Mouse (Mus musculus): Measurements from ENCODE around the gene Ddx11. TPM values are rescaled to one million over a fixed set of nuclear protein-coding genes. Genes with fewer than 3 reads are reported as not detected.

Ddx11 gene
- total and polyA plus RNA-seq, 3 experiments = 8.9 to 28.1 (median 22.9) TPM

- Histone ChIP-seq H3K9me3 (replicated peaks) (no peaks in the 10 kb centered on the region), H3K27me3 (ENCODE audit: insufficient read depth, low read length) (no peaks in the 10 kb centered on the region), H3K4me1 (ENCODE audit: insufficient read depth, low read depth, low read length) (peaks cover 4% of the 10 kb centered on the region; the same call in 1 of the 2 replicates), H3K4me3 (ENCODE audit: low read depth, low read length) (no peak overlapping the region), H3K36me3 (replicated peaks) (peaks cover 73% of the 10 kb centered on the region)
- ATAC-seq (ENCODE audit: extremely low read depth, insufficient number of reproducible peaks, low FRiP score, poor library complexity, severe bottlenecking) (no peak), DNase-seq (ENCODE audit: low spot score) (no peak)
- TF ChIP-seq CTCF (IDR thresholded peaks at IDR 0.05; ENCODE audit: low read depth, low read length) (no peak), POLR2AphosphoS5 (IDR thresholded peaks at IDR 0.05; ENCODE audit: insufficient replicate concordance, low read depth, low read length) (no peak), GATA1 (IDR thresholded peaks at IDR 0.05; ENCODE audit: borderline replicate concordance, low read length) (no peak), GATA2 (IDR thresholded peaks at IDR 0.05; ENCODE audit: borderline replicate concordance, low read depth, low read length) (no peak), TAL1 (conservative IDR thresholded peaks at IDR 0.05; ENCODE audit: low read depth, low read length) (no peak)
Measured at GRCm38 (mm10) chr17:66084486-66084885, 38.8 kb upstream of the Ddx11 start.

- TF ChIP-seq GATA1 (IDR thresholded peaks at IDR 0.05; ENCODE audit: borderline replicate concordance, low read length) = no peak
- TF ChIP-seq GATA2 (IDR thresholded peaks at IDR 0.05; ENCODE audit: borderline replicate concordance, low read depth, low read length) = no peak
- no peak for TF ChIP-seq CTCF (IDR thresholded peaks at IDR 0.05; ENCODE audit: low read depth, low read length)
- TF ChIP-seq TAL1 (conservative IDR thresholded peaks at IDR 0.05; ENCODE audit: low read depth, low read length) = no peak
- no peak for TF ChIP-seq POLR2AphosphoS5 (IDR thresholded peaks at IDR 0.05; ENCODE audit: insufficient replicate concordance, low read depth, low read length)
- Histone ChIP-seq H3K4me1 (ENCODE audit: insufficient read depth, low read depth, low read length) (peaks cover 2% of the 10 kb centered on the region; the same call in 1 of the 2 replicates), H3K36me3 (replicated peaks) (peaks cover 72% of the 10 kb centered on the region), H3K4me3 (ENCODE audit: low read depth, low read length) (no peak overlapping the region), H3K9me3 (replicated peaks) (no peaks in the 10 kb centered on the region), H3K27me3 (ENCODE audit: insufficient read depth, low read length) (no peaks in the 10 kb centered on the region)
- ATAC-seq (ENCODE audit: extremely low read depth, insufficient number of reproducible peaks, low FRiP score, poor library complexity, severe bottlenecking) (no peak), DNase-seq (ENCODE audit: low spot score) (no peak)
Measured at GRCm38 (mm10) chr17:66085038-66085437, 38.3 kb upstream of the Ddx11 start.

DNA sequence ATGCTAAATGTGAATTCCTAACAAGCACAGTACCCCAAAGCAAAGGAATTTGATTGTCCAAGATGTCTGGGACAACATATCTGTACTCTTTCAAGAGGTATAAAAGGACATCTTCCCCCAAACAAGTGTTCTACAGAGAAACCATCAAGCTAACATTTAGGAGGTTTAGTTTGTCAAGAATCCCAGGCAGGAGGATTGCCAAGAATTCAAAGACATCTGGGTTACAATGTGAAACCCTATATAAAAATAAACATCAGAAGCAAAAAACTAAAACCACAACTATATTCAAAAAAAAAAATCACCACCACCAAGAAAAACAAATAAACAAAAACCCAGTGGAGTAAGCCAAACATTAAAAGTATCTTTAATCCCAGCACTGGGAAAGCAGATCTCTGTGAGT is 33.1 kb upstream of the Ddx11 start:
- peaks cover 14% of the 10 kb centered on the region for H3K4me1 ChIP-seq (ENCODE audit: insufficient read depth, low read depth, low read length)
- no peak for ATAC-seq (ENCODE audit: extremely low read depth, insufficient number of reproducible peaks, low FRiP score, poor library complexity, severe bottlenecking)
- H3K9me3 ChIP-seq (replicated peaks) = no peaks in the 10 kb centered on the region
- no peak for DNase-seq (ENCODE audit: low spot score)
- TF ChIP-seq POLR2AphosphoS5 (IDR thresholded peaks at IDR 0.05; ENCODE audit: insufficient replicate concordance, low read depth, low read length) (no peak), TAL1 (conservative IDR thresholded peaks at IDR 0.05; ENCODE audit: low read depth, low read length) (no peak), GATA2 (IDR thresholded peaks at IDR 0.05; ENCODE audit: borderline replicate concordance, low read depth, low read length) (no peak), GATA1 (IDR thresholded peaks at IDR 0.05; ENCODE audit: borderline replicate concordance, low read length) (no peak), CTCF (IDR thresholded peaks at IDR 0.05; ENCODE audit: low read depth, low read length) (no peak)
- H3K36me3 ChIP-seq (replicated peaks) = peaks cover 79% of the 10 kb centered on the region
- H3K27me3 ChIP-seq (ENCODE audit: insufficient read depth, low read length) = no peaks in the 10 kb centered on the region
- no peak overlapping the region for H3K4me3 ChIP-seq (ENCODE audit: low read depth, low read length)

- Histone ChIP-seq H3K36me3 (replicated peaks) (peaks cover 77% of the 10 kb centered on the region), H3K27me3 (ENCODE audit: insufficient read depth, low read length) (no peaks in the 10 kb centered on the region), H3K9me3 (replicated peaks) (no peaks in the 10 kb centered on the region), H3K4me1 (ENCODE audit: insufficient read depth, low read depth, low read length) (peaks cover 20% of the 10 kb centered on the region), H3K4me3 (ENCODE audit: low read depth, low read length) (no peak overlapping the region)
- DNase-seq (ENCODE audit: low spot score) (no peak), ATAC-seq (ENCODE audit: extremely low read depth, insufficient number of reproducible peaks, low FRiP score, poor library complexity, severe bottlenecking) (no peak)
- no peak for TF ChIP-seq POLR2AphosphoS5 (IDR thresholded peaks at IDR 0.05; ENCODE audit: insufficient replicate concordance, low read depth, low read length)
- no peak for TF ChIP-seq GATA1 (IDR thresholded peaks at IDR 0.05; ENCODE audit: borderline replicate concordance, low read length)
- TF ChIP-seq GATA2 (IDR thresholded peaks at IDR 0.05; ENCODE audit: borderline replicate concordance, low read depth, low read length) = no peak
- no peak for TF ChIP-seq CTCF (IDR thresholded peaks at IDR 0.05; ENCODE audit: low read depth, low read length)
- TF ChIP-seq TAL1 (conservative IDR thresholded peaks at IDR 0.05; ENCODE audit: low read depth, low read length) = no peak
Measured at GRCm38 (mm10) chr17:66091392-66091791, 31.9 kb upstream of the Ddx11 start.

DNA sequence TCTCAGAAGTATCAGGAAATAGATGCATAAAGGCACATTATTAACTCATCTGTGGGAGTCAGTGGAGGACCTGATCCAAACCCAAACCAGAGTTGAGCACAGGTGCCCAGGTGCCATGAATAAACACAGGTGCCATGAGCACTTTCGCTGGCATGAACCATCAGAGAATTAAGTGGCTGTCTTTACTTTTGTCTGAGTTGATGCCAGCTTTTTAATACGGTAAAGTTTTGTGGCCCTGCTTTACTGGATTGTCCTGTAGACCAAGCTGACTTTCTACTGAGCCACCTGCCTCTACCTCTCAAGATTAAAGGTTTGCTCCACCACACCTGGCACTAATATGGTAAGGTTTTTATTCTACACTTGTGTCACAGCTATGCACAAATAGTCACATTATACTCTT is 31.3 kb upstream of the Ddx11 start:
- ATAC-seq (ENCODE audit: extremely low read depth, insufficient number of reproducible peaks, low FRiP score, poor library complexity, severe bottlenecking) (no peak), DNase-seq (ENCODE audit: low spot score) (no peak)
- Histone ChIP-seq H3K27me3 (ENCODE audit: insufficient read depth, low read length) (no peaks in the 10 kb centered on the region), H3K4me3 (ENCODE audit: low read depth, low read length) (no peak overlapping the region), H3K4me1 (ENCODE audit: insufficient read depth, low read depth, low read length) (peaks cover 24% of the 10 kb centered on the region), H3K9me3 (replicated peaks) (no peaks in the 10 kb centered on the region), H3K36me3 (replicated peaks) (peaks cover 75% of the 10 kb centered on the region)
- no peak for TF ChIP-seq POLR2AphosphoS5 (IDR thresholded peaks at IDR 0.05; ENCODE audit: insufficient replicate concordance, low read depth, low read length)
- TF ChIP-seq GATA1 (IDR thresholded peaks at IDR 0.05; ENCODE audit: borderline replicate concordance, low read length) = no peak
- no peak for TF ChIP-seq CTCF (IDR thresholded peaks at IDR 0.05; ENCODE audit: low read depth, low read length)
- no peak for TF ChIP-seq TAL1 (conservative IDR thresholded peaks at IDR 0.05; ENCODE audit: low read depth, low read length)
- TF ChIP-seq GATA2 (IDR thresholded peaks at IDR 0.05; ENCODE audit: borderline replicate concordance, low read depth, low read length) = no peak

GRCm38 (mm10) chr17:66092664-66093063 is 30.7 kb upstream of the Ddx11 start:
- H3K9me3 ChIP-seq (replicated peaks) = no peaks in the 10 kb centered on the region
- H3K4me3 ChIP-seq (ENCODE audit: low read depth, low read length) = no peak overlapping the region
- peaks cover 29% of the 10 kb centered on the region for H3K4me1 ChIP-seq (ENCODE audit: insufficient read depth, low read depth, low read length)
- DNase-seq (ENCODE audit: low spot score) (no peak), ATAC-seq (ENCODE audit: extremely low read depth, insufficient number of reproducible peaks, low FRiP score, poor library complexity, severe bottlenecking) (no peak)
- no peaks in the 10 kb centered on the region for H3K27me3 ChIP-seq (ENCODE audit: insufficient read depth, low read length)
- TF ChIP-seq CTCF (IDR thresholded peaks at IDR 0.05; ENCODE audit: low read depth, low read length) = no peak
- TF ChIP-seq POLR2AphosphoS5 (IDR thresholded peaks at IDR 0.05; ENCODE audit: insufficient replicate concordance, low read depth, low read length) = no peak
- no peak for TF ChIP-seq GATA2 (IDR thresholded peaks at IDR 0.05; ENCODE audit: borderline replicate concordance, low read depth, low read length)
- TF ChIP-seq TAL1 (conservative IDR thresholded peaks at IDR 0.05; ENCODE audit: low read depth, low read length) = no peak
- no peak for TF ChIP-seq GATA1 (IDR thresholded peaks at IDR 0.05; ENCODE audit: borderline replicate concordance, low read length)
- H3K36me3 ChIP-seq (replicated peaks) = peaks cover 75% of the 10 kb centered on the region
